ENCODE assay signal across 17 mouse cellular contexts in genomic region chr7:116172774-116173173, GRCm38 (mm10).
DNase-seq lines count a peak whose midpoint lies in the region; ATAC-seq and TF ChIP-seq lines count a peak whose summit lies in the region.
"Had no signal": no experiment of that assay in that cellular context is flagged by ENCODE, and none has a peak within 500 bp of the region (broad histone marks: within the 10 kb centered on the region; RNA-seq: fewer than 3 reads in every experiment).

No protein-coding gene starts in this region.

- TF ChIP-seq POLR2A in kidney, adult 2 months (IDR thresholded peaks at IDR 0.05; ENCODE audit: low read depth, low read length) = no peak

- DNase-seq in kidney, adult 2 months = peak; percentile 33
- DNase-seq in kidney, postnatal 14 days = no peak
- DNase-seq in neural tube, embryonic 11.5 days (ENCODE audit: low spot score) = peak; percentile 26
- DNase-seq in retina, postnatal 1 day = peak; percentile 53
- no peak for DNase-seq in thymus, postnatal 10 days (ENCODE audit: low spot score in 2 of 2)
- DNase-seq: adrenal gland, adult 8-10 months; cerebellum, adult 11 months; heart, adult 11 months; kidney, adult 11 months; lung, adult 2 months; lung, postnatal 4 days; thymus, adult 2 months had no signal

- no peaks in the 10 kb centered on the region for H3K27me3 ChIP-seq in forebrain, embryonic 12.5 days
- no peaks in the 10 kb centered on the region for H3K27me3 ChIP-seq in forebrain, embryonic 16.5 days (replicated peaks; ENCODE audit: control insufficient read depth, insufficient read depth, low read length)
- H3K27me3 ChIP-seq in kidney, adult 2 months (replicated peaks; ENCODE audit: control insufficient read depth, insufficient read depth, low read length) = no peaks in the 10 kb centered on the region
- H3K27me3 ChIP-seq in neural tube, embryonic 11.5 days (ENCODE audit: control insufficient read depth, insufficient read depth, low read length) = no peaks in the 10 kb centered on the region
- no peaks in the 10 kb centered on the region for H3K27me3 ChIP-seq in neural tube, embryonic 15.5 days (replicated peaks)
- H3K27me3 ChIP-seq: embryonic facial prominence, embryonic 12.5 days; stomach, embryonic 15.5 days had no signal

- TF ChIP-seq CTCF in kidney, adult 2 months (conservative IDR thresholded peaks at IDR 0.05; ENCODE audit: insufficient read depth, insufficient read length, low read depth, low read length) = no peak

- peaks cover 15% of the 10 kb centered on the region for H3K36me3 ChIP-seq in forebrain, embryonic 12.5 days (replicated peaks)
- H3K36me3 ChIP-seq in forebrain, embryonic 16.5 days (ENCODE audit: control insufficient read depth, insufficient read depth) = no peaks in the 10 kb centered on the region
- H3K36me3 ChIP-seq in kidney, adult 2 months (ENCODE audit: control insufficient read depth, insufficient read depth, low read length) = no peaks in the 10 kb centered on the region
- no peaks in the 10 kb centered on the region for H3K36me3 ChIP-seq in neural tube, embryonic 11.5 days (ENCODE audit: control insufficient read depth, insufficient read depth, low read length)
- no peaks in the 10 kb centered on the region for H3K36me3 ChIP-seq in neural tube, embryonic 15.5 days
- H3K36me3 ChIP-seq: embryonic facial prominence, embryonic 12.5 days; stomach, embryonic 15.5 days had no signal

- H3K9me3 ChIP-seq in forebrain, embryonic 12.5 days = no peaks in the 10 kb centered on the region
- no peaks in the 10 kb centered on the region for H3K9me3 ChIP-seq in forebrain, embryonic 16.5 days (ENCODE audit: control insufficient read depth, low read length)
- no peaks in the 10 kb centered on the region for H3K9me3 ChIP-seq in neural tube, embryonic 11.5 days (ENCODE audit: control insufficient read depth, low read length)
- H3K9me3 ChIP-seq in neural tube, embryonic 15.5 days (replicated peaks) = no peaks in the 10 kb centered on the region
- H3K9me3 ChIP-seq: embryonic facial prominence, embryonic 12.5 days; stomach, embryonic 15.5 days had no signal

- peaks cover 12% of the 10 kb centered on the region for H3K4me1 ChIP-seq in forebrain, embryonic 12.5 days
- peaks cover 5% of the 10 kb centered on the region; the same call in 1 of the 2 replicates for H3K4me1 ChIP-seq in forebrain, embryonic 16.5 days (replicated peaks; ENCODE audit: control insufficient read depth, insufficient read depth, low read length)
- H3K4me1 ChIP-seq in kidney, adult 2 months (ENCODE audit: control insufficient read depth, insufficient read depth, low read length) = no peaks in the 10 kb centered on the region
- no peaks in the 10 kb centered on the region for H3K4me1 ChIP-seq in neural tube, embryonic 11.5 days (ENCODE audit: control insufficient read depth, insufficient read depth, low read length)
- no peaks in the 10 kb centered on the region for H3K4me1 ChIP-seq in neural tube, embryonic 15.5 days
- H3K4me1 ChIP-seq: stomach, embryonic 15.5 days had no signal

- H3K4me3 ChIP-seq in forebrain, embryonic 12.5 days (replicated peaks) = no peak overlapping the region
- no peak overlapping the region for H3K4me3 ChIP-seq in forebrain, embryonic 16.5 days (replicated peaks; ENCODE audit: low read length)
- H3K4me3 ChIP-seq in kidney, adult 2 months (ENCODE audit: insufficient read depth, low read depth, low read length) = no peak overlapping the region
- no peak overlapping the region for H3K4me3 ChIP-seq in neural tube, embryonic 11.5 days (ENCODE audit: low read depth, low read length)
- no peak overlapping the region for H3K4me3 ChIP-seq in neural tube, embryonic 15.5 days (replicated peaks)
- H3K4me3 ChIP-seq: embryonic facial prominence, embryonic 12.5 days; stomach, embryonic 15.5 days had no signal

- H3K27ac ChIP-seq in forebrain, embryonic 12.5 days = 0 out of 2 replicates have a peak overlapping the region, but pooled peaks have one; percentile 25
- no peak overlapping the region for H3K27ac ChIP-seq in forebrain, embryonic 16.5 days (ENCODE audit: low read length)
- H3K27ac ChIP-seq in kidney, adult 2 months (ENCODE audit: insufficient read depth, low read depth, low read length) = no peak overlapping the region
- no peak overlapping the region for H3K27ac ChIP-seq in neural tube, embryonic 11.5 days (ENCODE audit: low read depth, low read length)
- no peak overlapping the region for H3K27ac ChIP-seq in neural tube, embryonic 15.5 days (replicated peaks)
- H3K27ac ChIP-seq: embryonic facial prominence, embryonic 12.5 days; stomach, embryonic 15.5 days had no signal

- no peak overlapping the region for H3K9ac ChIP-seq in forebrain, embryonic 12.5 days
- H3K9ac ChIP-seq in forebrain, embryonic 16.5 days (replicated peaks; ENCODE audit: low read depth, low read length) = no peak overlapping the region
- no peak overlapping the region for H3K9ac ChIP-seq in neural tube, embryonic 11.5 days (ENCODE audit: low read length)
- H3K9ac ChIP-seq in neural tube, embryonic 15.5 days (replicated peaks) = no peak overlapping the region
- H3K9ac ChIP-seq: embryonic facial prominence, embryonic 12.5 days; stomach, embryonic 15.5 days had no signal

- no peak overlapping the region for H3K4me2 ChIP-seq in forebrain, embryonic 12.5 days
- H3K4me2 ChIP-seq in forebrain, embryonic 16.5 days (ENCODE audit: low read length) = no peak overlapping the region
- no peak overlapping the region for H3K4me2 ChIP-seq in neural tube, embryonic 11.5 days (ENCODE audit: low read depth)
- no peak overlapping the region for H3K4me2 ChIP-seq in neural tube, embryonic 15.5 days
- H3K4me2 ChIP-seq: embryonic facial prominence, embryonic 12.5 days; stomach, embryonic 15.5 days had no signal

- WGBS in forebrain, embryonic 12.5 days = 57% methylated on average over 10 of the region's 10 CpGs
- 64% methylated on average over 10 of the region's 10 CpGs for WGBS in forebrain, embryonic 16.5 days
- WGBS in kidney, adult 2 months = 58% methylated on average over 10 of the region's 10 CpGs
- 77% methylated on average over 10 of the region's 10 CpGs for WGBS in neural tube, embryonic 11.5 days
- 51% methylated on average over 10 of the region's 10 CpGs for WGBS in neural tube, embryonic 15.5 days

- 0 out of 2 replicates have a peak, but pooled peaks have one; percentile 57 for ATAC-seq in forebrain, embryonic 12.5 days (ENCODE audit: low FRiP score)
- ATAC-seq in forebrain, embryonic 16.5 days = no peak
- no peak for ATAC-seq in neural tube, embryonic 11.5 days (ENCODE audit: insufficient read depth, low FRiP score, low TSS enrichment)
- ATAC-seq in neural tube, embryonic 15.5 days (ENCODE audit: low FRiP score) = no peak

Comparison
In these comparisons a context has a peak if more than half of its experiments do, and no peak if none do; other contexts are left out.
1. DNase-seq: peak in kidney, adult 2 months (single experiment), neural tube, embryonic 11.5 days (single experiment) and retina, postnatal 1 day (single experiment); none in kidney, postnatal 14 days (single experiment) and thymus, postnatal 10 days (0 of 2).